Mouse (Mus musculus) neural tube, embryonic 11.5 days (tissue): ENCODE results near the gene Gm9803. TPM values are rescaled to one million over a fixed set of nuclear protein-coding genes. Genes with fewer than 3 reads are reported as not detected.

Experiments used
- ATAC-seq: fragments of 200-750 bp; cut with Nextera tagmentation; 2 replicates; pipeline ENCODE4 v1.8.0; 2017; ENCODE audit warnings: moderate number of reproducible peaks, mild to moderate bottlenecking, moderate TSS enrichment, moderate library complexity; ENCODE audit not compliant: insufficient read depth, low FRiP score, low TSS enrichment
- DNase-seq: peaks from one replicate; pipeline ENCODE4 v3.0.0-alpha.2; 2015; ENCODE audit warnings: low spot score
- H3K27ac ChIP-seq: fragments of 300-500 bp; sonication (generic); 2 replicates; pipeline ENCODE4 v1.5.1; 2014; ENCODE audit warnings: low read depth, mild to moderate bottlenecking, low read length
- H3K27me3 ChIP-seq: fragments of 300-500 bp; sonication (generic); 2 replicates; pipeline ENCODE4 v1.6.1; 2014; ENCODE audit warnings: mild to moderate bottlenecking, low read length, mixed read lengths; ENCODE audit not compliant: control insufficient read depth, insufficient read depth
- H3K36me3 ChIP-seq: fragments of 300-500 bp; sonication (generic); 2 replicates; pipeline ENCODE4 v1.6.1; 2014; ENCODE audit warnings: mild to moderate bottlenecking, low read length, moderate library complexity, mixed read lengths; ENCODE audit not compliant: control insufficient read depth, insufficient read depth
- H3K4me1 ChIP-seq: fragments of 300-500 bp; sonication (generic); 2 replicates; pipeline ENCODE4 v1.6.1; 2014; ENCODE audit warnings: low read length, mixed read lengths; ENCODE audit not compliant: control insufficient read depth, insufficient read depth
- H3K4me2 ChIP-seq: fragments of 300-500 bp; sonication (generic); 2 replicates; pipeline ENCODE4 v1.6.1; 2014; ENCODE audit warnings: low read depth, mild to moderate bottlenecking, moderate library complexity
- H3K4me3 ChIP-seq: fragments of 300-500 bp; sonication (generic); 2 replicates; pipeline ENCODE4 v1.5.1; 2014; ENCODE audit warnings: low read depth, low read length
- H3K9ac ChIP-seq: fragments of 300-500 bp; sonication (generic); 2 replicates; pipeline ENCODE4 v1.6.1; 2014; ENCODE audit warnings: mild to moderate bottlenecking, low read length
- H3K9me3 ChIP-seq: fragments of 300-500 bp; sonication (generic); 2 replicates; pipeline ENCODE4 v1.6.1; 2016; ENCODE audit warnings: low read length; ENCODE audit not compliant: control insufficient read depth
- WGBS: fragments of 180-500 bp; shearing (Covaris S2); extraction: QIAGEN DNeasy Blood & Tissue Kit; methylation state at CpG from one replicate; pipeline ENCODE4 v1.1.7; 2014; 5-methylcytosine and 5-hydroxymethylcytosine counted together
- polyA plus RNA-seq: library from polyadenylated mRNA; unstranded; fragments of >200 nt; fragmentation: Nextera tagmentation; extraction: Ambion mirVana; gene quantifications from 2 replicates; pipeline ENCODE4 v1.2.1, GENCODE M21; 2014

Gm9803 gene
- polyA plus RNA-seq, 1 experiment from 2014 or later = 12.9 TPM

DNA sequence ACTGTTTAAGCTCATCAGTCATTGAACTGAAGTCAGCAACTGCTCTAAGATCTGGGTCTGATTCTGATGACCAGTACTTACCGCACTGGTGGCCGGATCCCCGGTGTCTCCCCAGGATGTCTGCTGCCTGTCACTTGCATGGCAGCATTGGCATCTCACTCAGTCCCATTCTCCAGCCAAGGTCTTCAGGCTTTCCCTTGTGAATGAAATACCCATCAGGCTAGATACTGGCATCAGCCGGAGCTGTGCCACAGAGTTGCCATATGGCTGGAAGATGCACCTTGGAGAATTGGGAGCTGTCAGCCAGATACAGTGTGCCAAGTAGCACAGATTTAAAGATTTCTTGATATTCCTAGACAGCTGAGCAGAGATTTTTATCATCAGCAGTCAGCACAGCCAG lies 21.3 kb upstream of the Gm9803 start:
- no peak overlapping the region for H3K4me3 ChIP-seq
- H3K27me3 ChIP-seq = no peaks in the 10 kb centered on the region
- peaks cover 11% of the 10 kb centered on the region for H3K36me3 ChIP-seq
- H3K27ac ChIP-seq = no peak overlapping the region
- H3K4me1 ChIP-seq = no peaks in the 10 kb centered on the region
- no peak overlapping the region for H3K9ac ChIP-seq
- H3K9me3 ChIP-seq = no peaks in the 10 kb centered on the region
- no peak for DNase-seq
- H3K4me2 ChIP-seq = no peak overlapping the region
- ATAC-seq = no peak
- 90% methylated on average over 4 of the region's 4 CpGs for WGBS

- 87% methylated on average over 1 of the region's 1 CpGs for WGBS
- Histone ChIP-seq H3K27ac (no peak overlapping the region), H3K9ac (no peak overlapping the region), H3K27me3 (no peaks in the 10 kb centered on the region), H3K36me3 (peaks cover 2% of the 10 kb centered on the region), H3K9me3 (no peaks in the 10 kb centered on the region), H3K4me1 (no peaks in the 10 kb centered on the region), H3K4me3 (no peak overlapping the region), H3K4me2 (no peak overlapping the region)
- ATAC-seq (no peak), DNase-seq (no peak)
Observed at GRCm38 (mm10) chr10:43504291-43504690, 19.6 kb upstream of the Gm9803 start.

DNA sequence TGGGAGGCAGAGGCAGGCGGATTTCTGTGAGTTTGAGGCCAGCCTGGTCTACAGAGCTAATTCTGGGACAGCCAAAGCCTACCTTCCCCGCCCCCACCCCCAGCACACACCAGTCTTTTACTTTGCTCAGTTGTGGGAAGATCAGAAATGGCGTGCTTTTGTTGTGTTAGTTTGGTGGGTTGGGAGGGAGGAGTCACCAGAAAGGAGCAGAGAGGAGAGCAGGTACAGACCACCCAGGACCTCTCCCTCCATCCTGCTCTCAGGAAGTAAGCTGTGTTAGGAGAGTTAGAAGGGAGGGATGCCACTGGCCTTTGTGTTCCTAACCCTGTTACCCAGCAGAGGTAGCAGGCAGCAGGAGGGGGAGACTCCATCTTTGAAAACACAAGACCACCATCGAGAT lies 16.8 kb upstream of the Gm9803 start:
- no peak overlapping the region for H3K27ac ChIP-seq
- no peaks in the 10 kb centered on the region for H3K27me3 ChIP-seq
- no peak for ATAC-seq

GRCm38 (mm10) chr10:43509228-43509627 lies 14.7 kb upstream of the Gm9803 start:
- 95% methylated on average over 7 of the region's 7 CpGs for WGBS
- DNase-seq (no peak), ATAC-seq (no peak)
- Histone ChIP-seq H3K27me3 (no peaks in the 10 kb centered on the region), H3K4me1 (no peaks in the 10 kb centered on the region), H3K9me3 (no peaks in the 10 kb centered on the region), H3K4me3 (no peak overlapping the region), H3K4me2 (no peak overlapping the region), H3K36me3 (peaks cover 12% of the 10 kb centered on the region), H3K27ac (no peak overlapping the region), H3K9ac (no peak overlapping the region)

More for the DNA sequence above, 16.8 kb upstream of the Gm9803 start:
- Histone ChIP-seq H3K4me1 (no peaks in the 10 kb centered on the region), H3K36me3 (peaks cover 13% of the 10 kb centered on the region), H3K4me3 (no peak overlapping the region), H3K9me3 (no peaks in the 10 kb centered on the region), H3K4me2 (no peak overlapping the region), H3K9ac (no peak overlapping the region)
- no peak for DNase-seq
- 66% methylated on average over 4 of the region's 4 CpGs for WGBS

- Histone ChIP-seq H3K27me3 (no peaks in the 10 kb centered on the region), H3K4me3 (no peak overlapping the region), H3K4me2 (no peak overlapping the region), H3K9me3 (no peaks in the 10 kb centered on the region), H3K36me3 (peaks cover 12% of the 10 kb centered on the region), H3K4me1 (no peaks in the 10 kb centered on the region), H3K9ac (no peak overlapping the region), H3K27ac (no peak overlapping the region)
- DNase-seq = no peak
- ATAC-seq = no peak
- WGBS = 96% methylated on average over 10 of the region's 10 CpGs
Observed at GRCm38 (mm10) chr10:43512976-43513375, 10.9 kb upstream of the Gm9803 start.

DNA sequence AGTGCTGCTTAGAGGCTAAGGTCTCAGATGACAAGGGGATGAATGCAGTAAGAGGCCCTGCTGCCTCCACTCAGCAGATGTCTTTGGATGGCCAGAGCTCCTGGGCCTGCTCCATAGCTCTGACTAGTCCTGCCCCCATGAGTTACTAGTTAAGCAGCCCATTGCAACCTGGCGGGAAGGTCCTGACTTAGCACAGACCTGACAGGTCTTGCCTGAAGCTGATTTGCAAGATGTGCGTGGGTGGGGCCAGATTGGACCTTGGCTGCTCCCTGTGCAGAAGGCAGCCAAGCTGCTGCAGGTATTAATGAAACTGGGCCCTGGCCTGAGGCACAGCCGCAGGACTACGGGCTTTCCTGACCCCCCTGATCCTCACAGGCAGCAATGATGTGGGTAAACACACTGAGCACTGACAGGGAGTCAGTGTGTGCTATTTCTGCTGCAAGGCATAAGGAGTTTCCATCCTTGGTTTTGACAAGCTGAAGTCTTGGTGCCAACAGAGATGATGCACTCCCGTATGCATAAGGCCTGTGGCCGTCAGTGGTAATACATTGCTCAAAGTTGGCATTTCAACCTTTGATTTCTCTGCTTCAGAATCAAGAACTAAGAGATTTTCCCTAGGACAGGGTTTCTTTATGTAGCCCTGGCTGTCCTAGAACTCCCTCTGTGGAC lies 6.8 kb upstream of the Gm9803 start:
- no peaks in the 10 kb centered on the region for H3K27me3 ChIP-seq
- H3K4me1 ChIP-seq = no peaks in the 10 kb centered on the region
- H3K4me2 ChIP-seq = no peak overlapping the region
- DNase-seq (no peak), ATAC-seq (no peak)
- no peaks in the 10 kb centered on the region for H3K9me3 ChIP-seq
- H3K9ac ChIP-seq = no peak overlapping the region
- WGBS = 72% methylated on average over 6 of the region's 6 CpGs
- H3K4me3 ChIP-seq = no peak overlapping the region
- H3K36me3 ChIP-seq = peaks cover 2% of the 10 kb centered on the region; the same call in 1 of the 2 replicates
- no peak overlapping the region for H3K27ac ChIP-seq

- H3K9ac ChIP-seq = no peak overlapping the region
- H3K27me3 ChIP-seq = no peaks in the 10 kb centered on the region
- ATAC-seq = no peak
- no peak overlapping the region for H3K27ac ChIP-seq
- no peak overlapping the region for H3K4me2 ChIP-seq
- DNase-seq = no peak
- H3K9me3 ChIP-seq = no peaks in the 10 kb centered on the region
- no peaks in the 10 kb centered on the region for H3K4me1 ChIP-seq
- H3K4me3 ChIP-seq = no peak overlapping the region
- WGBS = 78% methylated on average over 4 of the region's 4 CpGs
- no peaks in the 10 kb centered on the region for H3K36me3 ChIP-seq
Observed at GRCm38 (mm10) chr10:43517836-43518235, 6.0 kb upstream of the Gm9803 start.

DNA sequence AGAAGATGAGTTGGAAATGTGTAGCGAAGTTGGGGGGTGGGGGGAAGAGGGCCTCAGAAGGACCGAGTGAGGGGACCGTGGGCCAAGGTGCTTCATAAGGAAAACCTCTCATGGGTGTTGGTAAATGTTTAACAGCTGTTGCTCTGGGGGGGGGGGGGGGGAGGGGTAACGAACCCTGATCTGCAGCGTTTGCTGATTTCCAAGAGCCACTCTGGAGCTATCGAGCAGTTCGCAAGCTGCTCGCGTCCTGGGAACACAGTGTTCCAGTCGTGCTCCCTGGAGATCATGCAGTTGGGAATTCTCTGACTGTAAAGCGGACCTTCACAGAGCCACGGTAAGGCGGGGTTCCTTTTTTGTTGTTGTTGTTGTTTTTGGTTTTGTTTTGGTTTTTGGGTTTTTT lies 5.5 kb upstream of the Gm9803 start:
- ATAC-seq (no peak), DNase-seq (no peak)
- H3K9ac ChIP-seq = no peak overlapping the region
- no peaks in the 10 kb centered on the region for H3K4me1 ChIP-seq
- no peak overlapping the region for H3K27ac ChIP-seq
- H3K9me3 ChIP-seq = no peaks in the 10 kb centered on the region
- no peaks in the 10 kb centered on the region for H3K36me3 ChIP-seq
- H3K4me2 ChIP-seq = no peak overlapping the region
- H3K4me3 ChIP-seq = no peak overlapping the region
- WGBS = 74% methylated on average over 12 of the region's 13 CpGs
- no peaks in the 10 kb centered on the region for H3K27me3 ChIP-seq

DNA sequence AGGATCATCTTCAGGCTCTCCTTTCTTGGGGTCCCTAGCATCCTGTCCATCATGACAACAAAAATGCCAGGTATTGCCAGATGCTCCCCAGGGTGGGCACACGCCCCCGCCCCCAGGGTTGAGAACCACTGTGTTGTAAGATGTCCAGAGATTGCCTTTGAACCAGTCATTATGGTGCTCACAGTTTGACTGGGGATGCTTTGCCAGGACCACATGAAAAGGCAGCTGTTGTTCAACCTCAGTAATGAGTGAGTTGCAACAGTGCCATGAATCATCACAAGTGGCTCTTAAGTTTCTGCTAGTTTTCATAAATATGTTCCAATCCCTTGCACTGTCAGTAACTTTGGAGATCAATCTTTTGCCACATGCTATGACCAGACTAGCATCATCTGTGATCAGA lies 3.9 kb upstream of the Gm9803 start:
- Histone ChIP-seq H3K36me3 (no peaks in the 10 kb centered on the region), H3K9me3 (no peaks in the 10 kb centered on the region), H3K4me2 (no peak overlapping the region), H3K27ac (no peak overlapping the region), H3K4me1 (no peaks in the 10 kb centered on the region), H3K9ac (no peak overlapping the region), H3K27me3 (no peaks in the 10 kb centered on the region), H3K4me3 (no peak overlapping the region)
- WGBS = 98% methylated on average over 2 of the region's 2 CpGs
- no peak for DNase-seq
- ATAC-seq = no peak
